Mouse (Mus musculus): ENCODE data around the gene Gm49661. TPM values are rescaled to one million over a fixed set of nuclear protein-coding genes. Genes with fewer than 3 reads are reported as not detected.

Gene Gm49661
- polyA plus RNA-seq (2015; fragmentation: Nextera tagmentation; extraction: Ambion mirVana), result not detected in 2 replicates

DNA sequence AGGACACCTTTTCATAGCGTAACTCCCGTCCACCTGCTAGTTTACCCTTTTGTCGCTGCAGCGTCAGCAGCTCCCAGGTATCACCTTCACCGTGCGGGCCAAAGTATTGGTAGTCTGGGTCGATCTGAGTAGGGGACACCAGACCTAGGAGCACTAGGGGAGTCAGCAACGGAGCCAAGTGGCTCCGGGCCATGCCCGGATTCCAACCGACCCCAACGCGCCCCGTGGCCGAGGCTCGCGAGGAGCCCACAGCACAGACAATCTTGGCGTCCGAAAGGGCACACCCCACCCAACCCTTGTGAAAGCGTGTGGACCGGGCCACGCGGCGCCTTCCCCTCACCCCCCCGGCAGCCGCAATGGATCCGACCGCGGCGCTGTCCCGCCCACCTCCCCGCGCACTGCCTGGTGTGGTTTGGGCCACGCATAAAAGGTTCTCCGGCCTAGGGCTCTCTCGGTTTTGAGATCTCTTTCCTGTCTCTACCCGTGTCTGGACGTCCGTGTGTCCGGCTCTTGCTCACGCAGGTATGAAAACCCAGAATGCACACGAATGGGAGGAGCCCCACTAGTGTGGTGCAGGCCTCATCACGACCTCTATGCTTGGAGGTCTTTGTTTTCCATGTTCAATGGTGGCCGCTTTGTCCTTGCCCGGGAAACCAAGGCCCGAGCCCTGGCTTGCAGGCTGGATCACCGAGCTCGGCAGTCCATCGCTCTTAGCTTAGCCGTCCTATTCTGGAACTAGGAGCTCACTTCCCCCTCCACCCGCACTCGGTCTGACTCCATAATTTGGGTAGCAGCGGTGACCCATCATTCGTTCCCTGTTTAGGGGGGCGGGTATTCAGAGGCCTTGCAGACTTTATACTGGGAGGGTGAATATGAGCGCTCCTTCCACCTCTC is at the start of gene Gm49661, which contains the start of the genes Prdx2 and Rnaseh2a:
Gene Gm49661 (minus strand): TSS at position 193 of the 894 bp plus-strand sequence.
Gene Prdx2 (plus strand): TSS at position 347 of the 894 bp plus-strand sequence.
Gene Rnaseh2a (minus strand): TSS at position 527 of the 894 bp plus-strand sequence.
- peak within 1 kb of the TSS; percentile 80 for H3K4me3 ChIP-seq
- H3K9me3 ChIP-seq, result no peaks in the 10 kb centered on the region
- peak within 1 kb of the TSS; percentile 93 for H3K9ac ChIP-seq
- no peaks in the 10 kb centered on the region for H3K27me3 ChIP-seq
- H3K36me3 ChIP-seq, result peaks cover 35% of the 10 kb centered on the region
- WGBS, result under 1% methylated on average over 56 of the region's 56 CpGs
- peak within 1 kb of the TSS; percentile 87 for H3K27ac ChIP-seq
- peaks cover 39% of the 10 kb centered on the region for H3K4me1 ChIP-seq
- H3K4me2 ChIP-seq (replicated peaks), result peak within 1 kb of the TSS; percentile 94
- ATAC-seq (ENCODE audit: low FRiP score, low read depth), result peak; percentile 75

DNA sequence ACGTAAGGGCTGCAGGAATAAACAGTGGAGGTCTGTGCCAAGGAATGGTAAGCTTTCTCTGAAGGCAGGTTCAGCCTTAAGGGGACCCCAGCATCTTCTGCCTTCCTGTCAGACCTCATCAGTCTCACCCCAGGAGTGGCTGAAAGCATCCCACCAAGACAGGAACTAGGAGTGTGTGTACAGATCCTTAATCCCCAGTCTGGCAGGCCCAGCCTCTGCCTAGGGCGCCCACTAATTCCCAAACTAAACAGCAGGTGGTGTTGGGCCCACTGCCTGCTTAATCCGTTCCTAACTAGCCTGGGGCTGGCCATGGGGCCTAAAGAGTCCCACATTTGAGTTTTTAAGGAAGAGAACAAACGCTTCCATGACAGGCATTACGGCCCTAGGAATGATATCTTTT is 48.0 kb upstream of the Gm49661 start:
- Histone ChIP-seq H3K27me3 (peaks cover 29% of the 10 kb centered on the region), H3K4me3 (no peak overlapping the region), H3K9me3 (no peaks in the 10 kb centered on the region), H3K27ac (no peak overlapping the region), H3K36me3 (peaks cover 52% of the 10 kb centered on the region), H3K4me2 (replicated peaks) (no peak overlapping the region), H3K4me1 (peaks cover 5% of the 10 kb centered on the region), H3K9ac (no peak overlapping the region)
- WGBS, result 57% methylated on average over 5 of the region's 5 CpGs
- ATAC-seq (ENCODE audit: low FRiP score, low read depth), result no peak

- Histone ChIP-seq H3K9me3 (no peaks in the 10 kb centered on the region), H3K4me1 (peaks cover 5% of the 10 kb centered on the region), H3K36me3 (peaks cover 47% of the 10 kb centered on the region), H3K9ac (no peak overlapping the region), H3K4me2 (replicated peaks) (no peak overlapping the region), H3K4me3 (no peak overlapping the region), H3K27ac (no peak overlapping the region), H3K27me3 (peaks cover 33% of the 10 kb centered on the region)
- ATAC-seq (ENCODE audit: low FRiP score, low read depth), result no peak
- WGBS, result 67% methylated on average over 10 of the region's 10 CpGs
These were observed 47.5 kb upstream of the Gm49661 start for GRCm38 (mm10) chr8:85016724-85017123.

- H3K9me3 ChIP-seq, result no peaks in the 10 kb centered on the region
- H3K9ac ChIP-seq, result peak within 1 kb of the TSS; percentile 48; the same call in 1 of the 2 replicates
- peaks cover 5% of the 10 kb centered on the region for H3K4me1 ChIP-seq
- peak within 1 kb of the TSS; percentile 63 for H3K4me2 ChIP-seq (replicated peaks)
- H3K4me3 ChIP-seq, result peak within 1 kb of the TSS; percentile 30
- H3K27me3 ChIP-seq, result peaks cover 51% of the 10 kb centered on the region
- peaks cover 25% of the 10 kb centered on the region for H3K36me3 ChIP-seq
- ATAC-seq (ENCODE audit: low FRiP score, low read depth), result no peak
- WGBS, result 51% methylated on average over 2 of the region's 2 CpGs
- no peak within 1 kb of the TSS for H3K27ac ChIP-seq
These were observed 45.2 kb upstream of the Gm49661 start, which contains the start of gene Best2 for GRCm38 (mm10) chr8:85014431-85014830. Gene Best2 (minus strand): TSS chr8:85014531.

DNA sequence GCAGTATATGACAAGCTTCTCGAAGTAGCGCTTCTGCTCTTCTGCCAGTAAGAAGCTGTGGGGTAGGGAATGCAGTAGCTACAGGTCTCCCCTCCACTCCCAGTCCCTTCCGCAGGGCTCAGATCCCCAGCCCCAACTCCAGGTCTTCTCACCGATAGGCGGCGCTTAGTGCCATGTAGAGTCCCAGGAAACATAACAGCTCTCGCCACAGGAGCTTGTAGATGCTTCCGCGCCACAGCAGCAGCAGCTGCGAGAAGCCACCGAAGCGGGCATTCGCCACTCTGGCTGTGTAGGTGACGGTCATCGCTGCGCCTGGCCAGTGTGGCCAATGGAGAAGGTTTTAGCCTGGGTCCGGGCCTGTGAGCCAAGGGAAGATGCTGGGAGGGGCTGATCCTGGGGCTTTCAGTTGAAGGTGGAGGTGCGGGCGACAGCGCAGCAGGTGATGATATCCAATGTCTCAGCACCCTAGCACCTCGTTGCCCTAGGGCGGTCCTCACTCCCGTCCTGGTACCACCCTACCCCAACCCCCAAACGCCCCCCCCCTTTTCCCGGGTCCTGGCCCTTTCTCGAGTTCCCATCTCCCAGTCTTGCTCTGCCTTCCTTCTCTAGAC is 44.1 kb upstream of the Gm49661 start:
- H3K36me3 ChIP-seq, result peaks cover 14% of the 10 kb centered on the region
- no peak for ATAC-seq (ENCODE audit: low FRiP score, low read depth)
- H3K4me2 ChIP-seq (replicated peaks), result peak overlapping the region; percentile 63
- H3K9me3 ChIP-seq, result no peaks in the 10 kb centered on the region
- no peak overlapping the region for H3K27ac ChIP-seq
- peaks cover 5% of the 10 kb centered on the region for H3K4me1 ChIP-seq
- H3K9ac ChIP-seq, result peak overlapping the region; percentile 48; the same call in 1 of the 2 replicates
- H3K27me3 ChIP-seq, result peaks cover 62% of the 10 kb centered on the region
- WGBS, result 6% methylated on average over 25 of the region's 26 CpGs
- peak overlapping the region; percentile 30 for H3K4me3 ChIP-seq

- no peak overlapping the region for H3K27ac ChIP-seq
- 12% methylated on average over 28 of the region's 28 CpGs for WGBS
- peaks cover 5% of the 10 kb centered on the region for H3K4me1 ChIP-seq
- no peaks in the 10 kb centered on the region for H3K36me3 ChIP-seq
- ATAC-seq (ENCODE audit: low FRiP score, low read depth), result no peak
- H3K27me3 ChIP-seq, result peaks cover 80% of the 10 kb centered on the region
- no peak overlapping the region; the same call in 1 of the 2 replicates for H3K9ac ChIP-seq
- H3K9me3 ChIP-seq, result no peaks in the 10 kb centered on the region
- no peak overlapping the region for H3K4me3 ChIP-seq
- no peak overlapping the region for H3K4me2 ChIP-seq (replicated peaks)
These were observed 42.0 kb upstream of the Gm49661 start for GRCm38 (mm10) chr8:85011242-85011641.

- WGBS, result 16% methylated on average over 25 of the region's 25 CpGs
- no peak; the same call in 1 of the 2 replicates for ATAC-seq (ENCODE audit: low FRiP score, low read depth)
- Histone ChIP-seq H3K27me3 (peaks cover 56% of the 10 kb centered on the region), H3K36me3 (peaks cover 3% of the 10 kb centered on the region; the same call in 1 of the 2 replicates), H3K4me1 (no peaks in the 10 kb centered on the region), H3K4me3 (no peak overlapping the region), H3K9me3 (no peaks in the 10 kb centered on the region), H3K9ac (no peak overlapping the region), H3K27ac (no peak overlapping the region), H3K4me2 (replicated peaks) (no peak overlapping the region)
These were observed 38.5 kb upstream of the Gm49661 start for GRCm38 (mm10) chr8:85007686-85008085.

DNA sequence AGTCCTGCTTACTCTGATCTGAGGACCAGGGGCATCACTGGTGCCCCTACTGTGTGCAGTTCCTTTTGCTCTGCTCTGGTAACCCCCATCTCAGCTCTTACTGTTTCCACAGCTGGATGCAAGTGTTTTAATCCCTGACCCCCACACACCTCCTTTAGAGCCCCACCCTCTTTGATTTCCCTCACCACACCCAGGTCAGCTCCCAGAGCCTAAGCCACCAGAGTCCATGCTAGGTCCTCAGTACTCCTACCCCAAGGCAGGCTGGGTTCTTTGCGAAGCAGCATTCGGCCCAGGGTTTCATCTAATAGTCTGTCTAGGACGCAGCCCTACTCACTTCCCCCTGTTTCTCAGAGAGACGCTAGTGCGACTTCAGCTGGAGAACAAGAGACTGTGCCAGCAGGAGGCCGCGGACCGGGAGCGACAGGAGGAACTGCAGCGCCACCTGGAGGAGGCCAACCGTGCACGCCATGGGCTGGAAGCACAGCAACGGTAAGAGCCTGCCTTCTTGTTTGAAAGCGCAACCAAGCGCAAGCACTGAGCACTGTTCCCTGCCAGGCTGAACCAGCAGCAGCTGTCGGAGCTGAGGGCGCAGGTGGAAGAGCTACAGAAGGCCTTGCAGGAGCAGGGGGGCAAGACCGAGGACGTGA is 28.5 kb upstream of the Gm49661 start:
- H3K4me3 ChIP-seq, result no peak overlapping the region

GRCm38 (mm10) chr8:84996978-84997377 is 27.7 kb upstream of the Gm49661 start:
- no peak overlapping the region for H3K9ac ChIP-seq
- ATAC-seq (ENCODE audit: low FRiP score, low read depth), result no peak
- H3K4me2 ChIP-seq (replicated peaks), result no peak overlapping the region
- H3K36me3 ChIP-seq, result peaks cover 10% of the 10 kb centered on the region
- no peaks in the 10 kb centered on the region for H3K9me3 ChIP-seq
- peaks cover 15% of the 10 kb centered on the region; the same call in 1 of the 2 replicates for H3K4me1 ChIP-seq
- no peak overlapping the region for H3K27ac ChIP-seq
- 82% methylated on average over 5 of the region's 5 CpGs for WGBS
- H3K4me3 ChIP-seq, result no peak overlapping the region
- peaks cover 25% of the 10 kb centered on the region for H3K27me3 ChIP-seq

More for the DNA sequence above, 28.5 kb upstream of the Gm49661 start:
- Histone ChIP-seq H3K9ac (peak overlapping the region; percentile 48), H3K4me1 (peaks cover 15% of the 10 kb centered on the region; the same call in 1 of the 2 replicates), H3K36me3 (peaks cover 15% of the 10 kb centered on the region), H3K27me3 (peaks cover 25% of the 10 kb centered on the region), H3K4me2 (replicated peaks) (peak overlapping the region; percentile 36), H3K27ac (no peak overlapping the region), H3K9me3 (no peaks in the 10 kb centered on the region)
- 8% methylated on average over 19 of the region's 19 CpGs for WGBS
- ATAC-seq (ENCODE audit: low FRiP score, low read depth), result peak; percentile 78

DNA sequence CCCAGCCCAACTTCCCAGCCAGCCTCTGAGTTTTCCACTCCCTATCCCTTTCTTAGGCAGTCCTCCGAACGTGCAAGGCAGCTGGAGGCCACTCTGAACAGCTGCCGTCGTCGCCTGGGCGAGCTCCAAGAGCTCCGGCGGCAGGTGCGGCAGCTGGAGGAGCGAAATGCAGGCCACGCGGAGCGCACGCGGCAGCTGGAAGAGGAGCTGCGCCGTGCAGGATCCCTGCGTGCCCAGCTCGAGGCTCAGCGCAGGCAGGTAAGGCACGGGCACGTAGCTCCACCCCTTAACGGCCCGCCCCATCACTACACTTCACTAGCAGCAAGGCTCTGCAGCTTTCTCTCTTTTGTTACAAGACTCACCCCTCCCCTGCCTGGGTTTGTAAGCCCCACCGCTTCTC is 26.4 kb upstream of the Gm49661 start:
- H3K4me1 ChIP-seq, result peaks cover 23% of the 10 kb centered on the region
- peaks cover 25% of the 10 kb centered on the region for H3K27me3 ChIP-seq
- WGBS, result 23% methylated on average over 25 of the region's 25 CpGs
- no peaks in the 10 kb centered on the region for H3K9me3 ChIP-seq
- no peak overlapping the region for H3K27ac ChIP-seq
- no peak overlapping the region; the same call in 1 of the 2 replicates for H3K4me2 ChIP-seq (replicated peaks)
- 0 out of 2 replicates have a peak overlapping the region, but pooled peaks have one; percentile 35 for H3K9ac ChIP-seq
- no peak overlapping the region for H3K4me3 ChIP-seq
- H3K36me3 ChIP-seq, result peaks cover 10% of the 10 kb centered on the region
- ATAC-seq (ENCODE audit: low FRiP score, low read depth), result no peak

GRCm38 (mm10) chr8:84994375-84994774 is 25.1 kb upstream of the Gm49661 start:
- peaks cover 26% of the 10 kb centered on the region for H3K4me1 ChIP-seq
- peaks cover 25% of the 10 kb centered on the region for H3K27me3 ChIP-seq
- no peak overlapping the region for H3K4me2 ChIP-seq (replicated peaks)
- H3K9ac ChIP-seq, result no peak overlapping the region
- H3K9me3 ChIP-seq, result no peaks in the 10 kb centered on the region
- peaks cover 10% of the 10 kb centered on the region for H3K36me3 ChIP-seq
- 91% methylated on average over 9 of the region's 9 CpGs for WGBS
- H3K4me3 ChIP-seq, result no peak overlapping the region
- no peak overlapping the region for H3K27ac ChIP-seq
- ATAC-seq (ENCODE audit: low FRiP score, low read depth), result no peak
